Mouse (Mus musculus): ENCODE results near the gene 6030408B16Rik. TPM values are rescaled to one million over a fixed set of nuclear protein-coding genes. Genes with fewer than 3 reads are reported as not detected.
A peak's percentile ranks its signal among the peaks of the same experiment; 100 is the strongest.

The 6030408B16Rik gene
- polyA plus RNA-seq, 1 experiment from 2014 or later = 23.9 TPM

DNA sequence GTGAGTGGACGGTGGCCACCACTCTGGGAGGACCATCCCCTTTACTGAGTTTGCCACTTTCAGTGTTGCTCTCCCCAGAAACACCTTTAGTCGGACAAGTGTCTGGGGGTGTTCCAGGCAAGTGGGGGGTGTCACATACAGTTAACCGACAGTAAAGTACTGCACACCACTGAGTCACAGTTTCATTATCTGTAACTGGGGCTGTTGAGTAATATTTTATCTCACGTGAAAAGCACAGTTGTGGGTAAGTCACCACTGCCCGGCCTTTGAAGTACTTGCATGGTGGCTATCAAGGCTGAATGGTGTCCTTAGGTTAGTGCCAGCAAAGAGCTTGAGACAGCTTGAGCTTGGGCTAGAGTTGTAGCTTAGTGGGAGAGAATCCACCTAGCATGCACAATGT is 10.5 kb upstream of the 6030408B16Rik start:
- H3K27ac ChIP-seq (ENCODE audit: low read length) = no peak overlapping the region
- no peaks in the 10 kb centered on the region for H3K9me3 ChIP-seq (ENCODE audit: low read length)
- peaks cover 23% of the 10 kb centered on the region for H3K4me1 ChIP-seq (ENCODE audit: insufficient read depth, low read length)
- H3K4me2 ChIP-seq (replicated peaks; ENCODE audit: low read depth, low read length) = no peak overlapping the region
- no peak overlapping the region for H3K9ac ChIP-seq (replicated peaks; ENCODE audit: low read length)
- no peaks in the 10 kb centered on the region for H3K27me3 ChIP-seq (ENCODE audit: insufficient read depth, low read length)
- H3K4me3 ChIP-seq (ENCODE audit: low read length) = no peak overlapping the region
- 81% methylated on average over 5 of the region's 5 CpGs for WGBS
- no peak for ATAC-seq (ENCODE audit: low FRiP score, low TSS enrichment)
- H3K36me3 ChIP-seq (ENCODE audit: insufficient read depth, low read length) = peaks cover 6% of the 10 kb centered on the region

DNA sequence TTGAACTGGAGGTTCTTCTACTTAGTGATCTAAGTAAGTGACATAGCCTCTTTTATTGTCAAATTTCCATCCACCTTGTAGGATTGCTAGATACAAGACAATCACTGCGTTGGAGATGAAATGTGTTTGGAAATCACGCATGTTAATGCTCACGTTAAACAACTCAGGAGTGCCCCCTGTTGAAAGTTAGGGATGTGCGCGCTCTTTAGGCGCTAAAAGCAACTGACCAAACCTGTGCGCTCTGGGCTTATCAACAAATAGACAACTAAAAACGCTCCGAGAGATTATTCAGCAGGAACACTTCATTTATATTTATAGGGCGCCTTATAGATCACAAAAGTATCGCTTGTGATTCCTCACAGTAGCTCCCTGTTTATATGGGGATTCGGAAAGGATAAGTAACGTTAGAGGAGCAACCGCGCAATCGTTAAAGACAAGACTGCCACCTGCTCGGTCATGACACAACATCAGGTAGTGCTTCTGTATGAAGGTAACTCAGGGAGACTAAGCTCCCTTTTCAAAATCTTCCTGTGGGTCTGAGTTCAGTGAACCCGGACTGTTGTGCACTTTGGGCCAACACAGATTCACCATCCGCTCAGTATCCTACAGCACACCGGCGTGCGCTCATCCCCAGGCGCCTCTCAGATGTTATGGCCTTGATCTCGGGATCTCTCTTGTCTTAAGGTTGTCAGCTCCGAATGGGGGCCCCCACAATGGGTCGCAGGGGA is 9.7 kb upstream of the 6030408B16Rik start:
- WGBS = under 1% methylated on average over 26 of the region's 26 CpGs
- peak overlapping the region; percentile 94 for H3K9ac ChIP-seq (replicated peaks; ENCODE audit: low read length)

DNA sequence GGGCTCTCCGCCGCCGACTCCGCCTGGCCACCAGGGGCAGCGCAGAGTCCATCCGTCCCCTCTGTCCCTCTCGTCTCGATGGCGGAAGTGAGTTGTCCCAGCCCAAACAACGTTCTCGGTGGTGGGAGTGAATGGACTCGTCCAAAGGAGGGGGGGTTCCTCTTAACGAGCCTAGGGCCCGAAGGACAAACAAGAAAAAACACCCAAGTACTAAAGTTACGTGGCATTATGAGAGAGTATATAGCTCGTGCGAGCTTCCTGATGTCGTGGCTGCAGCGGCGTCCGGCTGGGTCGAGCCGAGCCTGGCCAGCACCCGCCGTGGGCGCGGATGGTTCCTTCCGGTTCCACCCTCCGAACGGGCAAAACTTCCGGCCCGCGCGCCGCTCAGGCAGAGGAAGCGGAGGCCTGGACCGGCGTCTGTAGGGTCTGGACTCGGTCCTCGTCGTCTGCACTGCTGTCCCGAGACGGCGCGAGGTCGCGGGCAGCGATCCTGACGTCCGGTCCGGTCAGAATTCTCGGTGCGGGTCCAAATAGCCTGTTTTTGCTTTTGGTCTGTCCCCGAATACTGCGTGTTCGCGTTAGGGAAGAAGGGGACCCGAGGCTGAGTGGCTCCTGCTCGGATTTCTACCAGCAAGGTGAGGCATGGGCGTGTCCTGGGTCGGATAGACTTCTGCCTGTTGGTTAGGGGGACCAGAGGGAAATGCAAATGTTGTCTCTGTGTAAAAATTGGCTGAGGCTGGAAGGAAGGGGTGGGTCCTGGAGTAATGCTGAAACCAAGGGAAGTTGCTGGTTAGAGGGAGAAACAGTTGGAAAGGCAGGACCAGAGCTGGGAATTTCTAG is 8.9 kb upstream of the 6030408B16Rik start, which contains the start of gene Atg101:
TSS of gene Atg101 (plus strand) at position 362 of the 840 bp plus-strand sequence.
- H3K9ac ChIP-seq (replicated peaks; ENCODE audit: low read length) = peak within 1 kb of the TSS; percentile 94
- peaks cover 20% of the 10 kb centered on the region for H3K36me3 ChIP-seq (ENCODE audit: insufficient read depth, low read length)
- WGBS = under 1% methylated on average over 61 of the region's 61 CpGs
- H3K4me2 ChIP-seq (replicated peaks; ENCODE audit: low read depth, low read length) = peak within 1 kb of the TSS; percentile 92
- peaks cover 16% of the 10 kb centered on the region for H3K4me1 ChIP-seq (ENCODE audit: insufficient read depth, low read length)
- H3K27ac ChIP-seq (ENCODE audit: low read length) = peak within 1 kb of the TSS; percentile 83
- H3K27me3 ChIP-seq (ENCODE audit: insufficient read depth, low read length) = no peaks in the 10 kb centered on the region
- no peaks in the 10 kb centered on the region for H3K9me3 ChIP-seq (ENCODE audit: low read length)
- ATAC-seq (ENCODE audit: low FRiP score, low TSS enrichment) = peak; percentile 89
- H3K4me3 ChIP-seq (ENCODE audit: low read length) = peak within 1 kb of the TSS; percentile 79

More for the DNA sequence above, 9.7 kb upstream of the 6030408B16Rik start:
- Histone ChIP-seq H3K9me3 (ENCODE audit: low read length) (no peaks in the 10 kb centered on the region), H3K4me3 (ENCODE audit: low read length) (peak overlapping the region; percentile 79), H3K27ac (ENCODE audit: low read length) (peak overlapping the region; percentile 59; the same call in 1 of the 2 replicates), H3K27me3 (ENCODE audit: insufficient read depth, low read length) (no peaks in the 10 kb centered on the region), H3K36me3 (ENCODE audit: insufficient read depth, low read length) (peaks cover 12% of the 10 kb centered on the region), H3K4me2 (replicated peaks; ENCODE audit: low read depth, low read length) (peak overlapping the region; percentile 92), H3K4me1 (ENCODE audit: insufficient read depth, low read length) (peaks cover 21% of the 10 kb centered on the region)
- peak; percentile 28 for ATAC-seq (ENCODE audit: low FRiP score, low TSS enrichment)

DNA sequence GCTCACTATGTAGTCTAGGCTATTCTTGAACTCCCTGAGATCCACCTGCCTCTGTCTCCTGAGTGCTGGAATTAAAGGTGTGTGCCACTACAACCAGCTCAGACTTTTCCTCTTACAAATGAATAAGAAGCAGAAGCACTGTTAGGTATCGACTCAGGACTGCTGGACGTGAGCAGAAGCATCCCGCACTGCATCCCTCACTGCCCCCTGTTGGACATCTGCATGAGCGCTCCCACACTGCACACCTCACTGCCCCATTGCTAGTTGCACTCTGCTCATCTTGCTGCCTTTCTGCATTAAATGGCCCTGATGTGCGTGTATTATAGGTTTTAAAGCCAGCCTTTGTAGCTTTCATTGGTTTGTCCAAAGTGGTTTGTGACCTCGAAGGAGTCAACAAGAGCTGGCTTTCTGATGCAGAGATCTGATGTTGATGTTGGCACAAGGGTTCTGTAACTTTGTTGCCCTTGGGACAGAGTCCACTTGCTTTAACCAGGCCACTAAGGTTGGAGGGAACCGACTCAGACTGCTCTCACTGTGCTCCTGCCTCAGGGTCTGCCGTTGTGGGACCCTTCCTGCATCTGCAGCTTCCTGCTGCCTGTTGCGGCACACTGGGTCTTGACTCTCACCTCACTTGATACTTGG is 6.8 kb upstream of the 6030408B16Rik start:
- H3K4me3 ChIP-seq (ENCODE audit: low read length) = no peak overlapping the region
- no peaks in the 10 kb centered on the region for H3K9me3 ChIP-seq (ENCODE audit: low read length)
- WGBS = 72% methylated on average over 9 of the region's 9 CpGs
- H3K36me3 ChIP-seq (ENCODE audit: insufficient read depth, low read length) = peaks cover 41% of the 10 kb centered on the region
- no peak for ATAC-seq (ENCODE audit: low FRiP score, low TSS enrichment)
- no peak overlapping the region for H3K9ac ChIP-seq (replicated peaks; ENCODE audit: low read length)
- H3K27me3 ChIP-seq (ENCODE audit: insufficient read depth, low read length) = no peaks in the 10 kb centered on the region
- no peak overlapping the region for H3K4me2 ChIP-seq (replicated peaks; ENCODE audit: low read depth, low read length)
- no peak overlapping the region for H3K27ac ChIP-seq (ENCODE audit: low read length)
- H3K4me1 ChIP-seq (ENCODE audit: insufficient read depth, low read length) = peaks cover 16% of the 10 kb centered on the region

DNA sequence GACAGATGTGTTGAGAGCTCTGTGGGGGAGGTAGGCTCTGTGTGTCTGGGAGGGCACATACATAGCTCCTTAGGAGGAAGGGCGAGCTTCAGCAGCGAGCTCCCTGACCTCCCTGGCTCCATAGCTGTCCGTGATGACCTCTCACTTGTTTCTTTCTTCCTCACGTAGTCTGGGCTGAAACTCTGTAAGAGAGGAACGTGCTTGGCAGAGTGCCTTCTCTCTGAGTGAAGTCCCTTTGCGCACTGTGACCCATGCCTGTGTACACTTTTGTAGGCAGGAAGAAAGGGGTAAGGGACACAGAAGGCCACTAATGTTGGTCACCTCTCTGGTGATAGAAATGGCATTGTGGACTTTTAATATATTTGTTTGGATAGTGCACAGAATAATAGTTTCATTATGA is 5.7 kb upstream of the 6030408B16Rik start:
- Histone ChIP-seq H3K9ac (replicated peaks; ENCODE audit: low read length) (no peak overlapping the region), H3K36me3 (ENCODE audit: insufficient read depth, low read length) (peaks cover 48% of the 10 kb centered on the region)
- WGBS = 82% methylated on average over 6 of the region's 6 CpGs

GRCm38 (mm10) chr15:101290354-101290753 is 2.7 kb upstream of the 6030408B16Rik start:
- Histone ChIP-seq H3K27me3 (ENCODE audit: insufficient read depth, low read length) (no peaks in the 10 kb centered on the region), H3K9ac (replicated peaks; ENCODE audit: low read length) (no peak overlapping the region), H3K4me2 (replicated peaks; ENCODE audit: low read depth, low read length) (no peak overlapping the region), H3K4me3 (ENCODE audit: low read length) (no peak overlapping the region), H3K9me3 (ENCODE audit: low read length) (no peaks in the 10 kb centered on the region), H3K27ac (ENCODE audit: low read length) (no peak overlapping the region), H3K36me3 (ENCODE audit: insufficient read depth, low read length) (peaks cover 48% of the 10 kb centered on the region), H3K4me1 (ENCODE audit: insufficient read depth, low read length) (peaks cover 29% of the 10 kb centered on the region)
- WGBS = 92% methylated on average over 15 of the region's 15 CpGs
- ATAC-seq (ENCODE audit: low FRiP score, low TSS enrichment) = no peak

More for the DNA sequence above, 5.7 kb upstream of the 6030408B16Rik start:
- Histone ChIP-seq H3K4me2 (replicated peaks; ENCODE audit: low read depth, low read length) (no peak overlapping the region), H3K27ac (ENCODE audit: low read length) (no peak overlapping the region), H3K9me3 (ENCODE audit: low read length) (no peaks in the 10 kb centered on the region), H3K27me3 (ENCODE audit: insufficient read depth, low read length) (no peaks in the 10 kb centered on the region), H3K4me1 (ENCODE audit: insufficient read depth, low read length) (peaks cover 16% of the 10 kb centered on the region), H3K4me3 (ENCODE audit: low read length) (no peak overlapping the region)
- ATAC-seq (ENCODE audit: low FRiP score, low TSS enrichment) = no peak

GRCm38 (mm10) chr15:101292012-101292411 is 1.0 kb upstream of the 6030408B16Rik start:
- Histone ChIP-seq H3K9me3 (ENCODE audit: low read length) (no peaks in the 10 kb centered on the region), H3K4me2 (replicated peaks; ENCODE audit: low read depth, low read length) (no peak overlapping the region), H3K36me3 (ENCODE audit: insufficient read depth, low read length) (peaks cover 48% of the 10 kb centered on the region), H3K4me3 (ENCODE audit: low read length) (no peak overlapping the region), H3K27me3 (ENCODE audit: insufficient read depth, low read length) (no peaks in the 10 kb centered on the region), H3K9ac (replicated peaks; ENCODE audit: low read length) (no peak overlapping the region), H3K4me1 (ENCODE audit: insufficient read depth, low read length) (peaks cover 28% of the 10 kb centered on the region), H3K27ac (ENCODE audit: low read length) (no peak overlapping the region)
- 78% methylated on average over 3 of the region's 3 CpGs for WGBS
- ATAC-seq (ENCODE audit: low FRiP score, low TSS enrichment) = no peak

- H3K9me3 ChIP-seq (ENCODE audit: low read length) = no peaks in the 10 kb centered on the region
- H3K27me3 ChIP-seq (ENCODE audit: insufficient read depth, low read length) = no peaks in the 10 kb centered on the region
- H3K36me3 ChIP-seq (ENCODE audit: insufficient read depth, low read length) = peaks cover 29% of the 10 kb centered on the region
- H3K4me2 ChIP-seq (replicated peaks; ENCODE audit: low read depth, low read length) = peak overlapping the region; percentile 55
- ATAC-seq (ENCODE audit: low FRiP score, low TSS enrichment) = peak; percentile 86
- peaks cover 38% of the 10 kb centered on the region for H3K4me1 ChIP-seq (ENCODE audit: insufficient read depth, low read length)
- H3K4me3 ChIP-seq (ENCODE audit: low read length) = peak overlapping the region; percentile 40
- H3K9ac ChIP-seq (replicated peaks; ENCODE audit: low read length) = peak overlapping the region; percentile 69
- H3K27ac ChIP-seq (ENCODE audit: low read length) = peak overlapping the region; percentile 91
- 21% methylated on average over 16 of the region's 16 CpGs for WGBS
These were observed 1.2 kb downstream of the 6030408B16Rik start for GRCm38 (mm10) chr15:101294028-101294894.

DNA sequence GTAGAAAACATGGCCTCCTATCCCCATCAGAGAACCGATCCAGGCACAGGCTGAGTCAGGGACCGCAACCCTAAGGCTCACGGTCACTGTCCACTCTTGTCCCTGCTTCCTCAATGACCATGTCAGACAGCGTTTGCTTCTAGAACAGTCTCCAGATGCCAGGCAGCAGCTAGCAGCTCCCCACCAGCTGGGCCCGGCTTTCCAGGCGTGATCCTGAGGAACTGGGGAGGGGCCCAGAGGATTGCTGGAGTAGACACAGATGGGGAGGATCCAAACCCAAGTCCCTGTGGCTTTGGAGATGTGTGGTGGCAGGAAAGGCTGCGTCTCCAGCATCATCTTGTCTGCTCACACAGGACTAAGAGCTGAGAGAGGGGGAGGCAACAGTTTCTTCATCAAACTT is 2.1 kb downstream of the 6030408B16Rik start:
- H3K9ac ChIP-seq (replicated peaks; ENCODE audit: low read length) = peak overlapping the region; percentile 69; the same call in 1 of the 2 replicates
- H3K4me1 ChIP-seq (ENCODE audit: insufficient read depth, low read length) = peaks cover 38% of the 10 kb centered on the region
- 0 out of 2 replicates have a peak, but pooled peaks have one; percentile 5 for ATAC-seq (ENCODE audit: low FRiP score, low TSS enrichment)
- no peaks in the 10 kb centered on the region for H3K27me3 ChIP-seq (ENCODE audit: insufficient read depth, low read length)
- peak overlapping the region; percentile 40 for H3K4me3 ChIP-seq (ENCODE audit: low read length)
- no peaks in the 10 kb centered on the region for H3K9me3 ChIP-seq (ENCODE audit: low read length)
- peak overlapping the region; percentile 55 for H3K4me2 ChIP-seq (replicated peaks; ENCODE audit: low read depth, low read length)
- 53% methylated on average over 7 of the region's 7 CpGs for WGBS
- peaks cover 21% of the 10 kb centered on the region for H3K36me3 ChIP-seq (ENCODE audit: insufficient read depth, low read length)
- peak overlapping the region; percentile 91 for H3K27ac ChIP-seq (ENCODE audit: low read length)

Measured in kidney, embryonic 16.5 days (tissue).